ENCODE assay signal across 8 mouse cellular contexts in genomic region chr10:89744341-89744740, GRCm38 (mm10). TPM values are rescaled to one million over a fixed set of nuclear protein-coding genes. Genes with fewer than 3 reads are reported as not detected.
DNase-seq lines count a peak whose midpoint lies in the region; ATAC-seq lines count a peak whose summit lies in the region.

No protein-coding gene starts in this region.

- no peak overlapping the region for H3K27ac ChIP-seq in heart, embryonic 10.5 days
- peak overlapping the region; percentile 97; the same call in 1 of the 2 replicates for H3K27ac ChIP-seq in forebrain, embryonic 10.5 days
- no peak overlapping the region for H3K27ac ChIP-seq in liver, embryonic 12.5 days

- intact Hi-C loops in heart, postnatal 25 days (cut with DNase I) = loop anchor here (2.0 kb wide), 1 partner anchor 14 kb away; no protein-coding TSS in a partner anchor

- peak overlapping the region; percentile 91; the same call in 1 of the 2 replicates for H3K9ac ChIP-seq in liver, embryonic 12.5 days

- H3K36me3 ChIP-seq in heart, embryonic 10.5 days = no peaks in the 10 kb centered on the region
- H3K36me3 ChIP-seq in forebrain, embryonic 10.5 days (replicated peaks) = peaks cover 6% of the 10 kb centered on the region; the same call in 1 of the 2 replicates
- H3K36me3 ChIP-seq in liver, embryonic 12.5 days = no peaks in the 10 kb centered on the region

- H3K4me1 ChIP-seq in heart, embryonic 10.5 days = peaks cover 4% of the 10 kb centered on the region; the same call in 1 of the 2 replicates
- H3K4me1 ChIP-seq in forebrain, embryonic 10.5 days = peaks cover 24% of the 10 kb centered on the region
- peaks cover 38% of the 10 kb centered on the region for H3K4me1 ChIP-seq in liver, embryonic 12.5 days

- 29% methylated on average over 3 of the region's 3 CpGs for WGBS in heart, embryonic 10.5 days
- 35% methylated on average over 3 of the region's 3 CpGs for WGBS in forebrain, embryonic 10.5 days
- WGBS in liver, embryonic 12.5 days (ENCODE audit: insufficient replicate concordance) = 17% methylated on average over 3 of the region's 3 CpGs

- H3K4me3 ChIP-seq in heart, embryonic 10.5 days = peak overlapping the region; percentile 95
- H3K4me3 ChIP-seq in forebrain, embryonic 10.5 days = peak overlapping the region; percentile 94
- peak overlapping the region; percentile 93 for H3K4me3 ChIP-seq in liver, embryonic 12.5 days

- H3K4me2 ChIP-seq in liver, embryonic 12.5 days = peak overlapping the region; percentile 96

- no peak for ATAC-seq in liver, embryonic 12.5 days

- no peak for DNase-seq in heart, embryonic 10.5 days (ENCODE audit: low spot score)
- DNase-seq in heart, postnatal 25 days (ENCODE audit: low spot score) = no peak
- peak; percentile 28 to 32 for DNase-seq in B cell, adult 2 months
- no peak for DNase-seq in forebrain, embryonic 10.5 days (ENCODE audit: extremely low spot score, low spot score)
- DNase-seq in right cerebral cortex, postnatal 4 days = no peak
- DNase-seq in adrenal gland, adult 18-20 months (ENCODE audit: low spot score in 2 of 2) = no peak
- DNase-seq in retina, postnatal 1 day = no peak

- no peaks in the 10 kb centered on the region for H3K9me3 ChIP-seq in heart, embryonic 10.5 days
- no peaks in the 10 kb centered on the region for H3K9me3 ChIP-seq in forebrain, embryonic 10.5 days
- no peaks in the 10 kb centered on the region for H3K9me3 ChIP-seq in liver, embryonic 12.5 days (replicated peaks)

- H3K27me3 ChIP-seq in heart, embryonic 10.5 days (ENCODE audit: insufficient read depth, poor library complexity, severe bottlenecking) = no peaks in the 10 kb centered on the region
- H3K27me3 ChIP-seq in forebrain, embryonic 10.5 days (ENCODE audit: poor library complexity, severe bottlenecking) = no peaks in the 10 kb centered on the region
- no peaks in the 10 kb centered on the region for H3K27me3 ChIP-seq in liver, embryonic 12.5 days (replicated peaks)

RNA-seq across cellular contexts. Expression of gene Uhrf1bp1l, which starts 0.5 kb away (rescaled TPM):
- polyA plus RNA-seq in heart, embryonic 10.5 days (2016; fragmentation: Nextera tagmentation; extraction: Ambion mirVana) = 23.8 and 26.4 TPM in 2 replicates
- total RNA-seq in heart, postnatal 25 days (2021) = 10 to 100 TPM; 23.0 to 25.0 TPM
- 31.2 and 33.3 TPM in 2 replicates for polyA plus RNA-seq in forebrain, embryonic 10.5 days (2016; fragmentation: Nextera tagmentation; extraction: Ambion mirVana)
- 14.5 and 14.8 TPM in 2 replicates for polyA plus RNA-seq in liver, embryonic 12.5 days (2016; fragmentation: Nextera tagmentation; extraction: Ambion mirVana)
- total RNA-seq in adrenal gland, adult 18-20 months (2021) = 10 to 100 TPM; 57.3 to 75.8 TPM

RNA-seq across cellular contexts. Expression of gene Actr6, which starts 12.2 kb away (rescaled TPM):
- polyA plus RNA-seq in heart, embryonic 10.5 days (2016; fragmentation: Nextera tagmentation; extraction: Ambion mirVana) = 25.6 and 28.0 TPM in 2 replicates
- 10 to 100 TPM; 11.5 to 12.2 TPM for total RNA-seq in heart, postnatal 25 days (2021)
- 37.5 and 38.3 TPM in 2 replicates for polyA plus RNA-seq in forebrain, embryonic 10.5 days (2016; fragmentation: Nextera tagmentation; extraction: Ambion mirVana)
- polyA plus RNA-seq in liver, embryonic 12.5 days (2016; fragmentation: Nextera tagmentation; extraction: Ambion mirVana) = 19.1 and 21.5 TPM in 2 replicates
- total RNA-seq in adrenal gland, adult 18-20 months (2021) = 10 to 100 TPM; 18.5 to 21.8 TPM

RNA-seq across cellular contexts. Expression of gene Scyl2, which starts 58.3 kb away (rescaled TPM):
- 5.9 and 6.2 TPM in 2 replicates for polyA plus RNA-seq in heart, embryonic 10.5 days (2016; fragmentation: Nextera tagmentation; extraction: Ambion mirVana)
- total RNA-seq in heart, postnatal 25 days (2021) = 10 to 100 TPM; 14.9 to 16.3 TPM
- polyA plus RNA-seq in forebrain, embryonic 10.5 days (2016; fragmentation: Nextera tagmentation; extraction: Ambion mirVana) = 7.8 and 8.5 TPM in 2 replicates
- polyA plus RNA-seq in liver, embryonic 12.5 days (2016; fragmentation: Nextera tagmentation; extraction: Ambion mirVana) = 6.2 and 7.4 TPM in 2 replicates
- total RNA-seq in adrenal gland, adult 18-20 months (2021) = 10 to 100 TPM; 42.9 to 51.9 TPM

Comparison
In these comparisons a context has a peak if more than half of its experiments do, and no peak if none do; other contexts are left out.
1. DNase-seq: peak in B cell, adult 2 months (2 of 2); none in heart, embryonic 10.5 days (single experiment), heart, postnatal 25 days (single experiment), forebrain, embryonic 10.5 days (single experiment), right cerebral cortex, postnatal 4 days (single experiment), adrenal gland, adult 18-20 months (0 of 2) and retina, postnatal 1 day (single experiment).
2. Peak in every context shown above with its lines, with median percentiles within 50 percentile points of each other: H3K4me3 ChIP-seq.